Mouse (Mus musculus): ENCODE measurements around the gene Bhlhe23.

GRCm38 (mm10) chr2:180735232-180735631 is 41.5 kb downstream of the Bhlhe23 start:
- TF ChIP-seq TAL1 (IDR thresholded peaks at IDR 0.05; ENCODE audit: low read length) (no peak), GATA1 (IDR thresholded peaks at IDR 0.05; ENCODE audit: low read length) (no peak)

Data from erythroblast, embryonic 14.5 days (primary cell).